Mouse (Mus musculus) embryonic facial prominence, embryonic 15.5 days (tissue): ENCODE data around the gene Dnajc16. TPM values are rescaled to one million over a fixed set of nuclear protein-coding genes. Genes with fewer than 3 reads are reported as not detected.
"Not testable (repeated sequence)": the region's sequence is repeated elsewhere in the genome, so short reads cannot be mapped to it uniquely, and the experiment has no call there.

ENCODE experiments used
- ATAC-seq: fragments of 200-750 bp; cut with Nextera tagmentation; 2 replicates; pipeline ENCODE4 v1.8.0; 2017; ENCODE audit warnings: low read depth, moderate TSS enrichment; ENCODE audit not compliant: insufficient number of reproducible peaks, low FRiP score, low TSS enrichment
- H3K27ac ChIP-seq: fragments of 300-500 bp; sonication (generic); replicated peaks from 2 replicates; pipeline ENCODE4 v1.5.1; 2015; ENCODE audit warnings: mild to moderate bottlenecking, inconsistent platforms
- H3K27me3 ChIP-seq: fragments of 300-500 bp; sonication (generic); 2 replicates; pipeline ENCODE4 v1.6.1; 2015; ENCODE audit warnings: inconsistent platforms
- H3K36me3 ChIP-seq: fragments of 300-500 bp; sonication (generic); 2 replicates; pipeline ENCODE4 v1.6.1; 2015; ENCODE audit warnings: mild to moderate bottlenecking, inconsistent platforms
- H3K4me1 ChIP-seq: fragments of 300-500 bp; sonication (generic); 2 replicates; pipeline ENCODE4 v1.6.1; 2015; ENCODE audit warnings: inconsistent platforms
- H3K4me2 ChIP-seq: fragments of 300-500 bp; sonication (generic); replicated peaks from 2 replicates; pipeline ENCODE4 v1.6.1; 2015; ENCODE audit warnings: mild to moderate bottlenecking, inconsistent platforms
- H3K4me3 ChIP-seq: fragments of 300-500 bp; sonication (generic); replicated peaks from 2 replicates; pipeline ENCODE4 v1.5.1; 2015; ENCODE audit warnings: mild to moderate bottlenecking, inconsistent platforms
- H3K9ac ChIP-seq: fragments of 300-500 bp; sonication (generic); 2 replicates; pipeline ENCODE4 v1.6.1; 2015; ENCODE audit warnings: inconsistent platforms
- H3K9me3 ChIP-seq: fragments of 300-500 bp; sonication (generic); replicated peaks from 2 replicates; pipeline ENCODE4 v1.6.1; 2016; ENCODE audit warnings: inconsistent platforms
- WGBS: fragments of 180-500 bp; shearing (Covaris S2); methylation state at CpG from one replicate; pipeline ENCODE4 v1.1.7; 2015; 5-methylcytosine and 5-hydroxymethylcytosine counted together
- polyA plus RNA-seq: library from polyadenylated mRNA; unstranded; fragments of >200 nt; fragmentation: Nextera tagmentation; extraction: Ambion mirVana; gene quantifications from 2 replicates; pipeline ENCODE4 v1.2.1, GENCODE M21; 2015

The Dnajc16 gene
- polyA plus RNA-seq, 1 experiment from 2014 or later: 5.0 TPM

DNA sequence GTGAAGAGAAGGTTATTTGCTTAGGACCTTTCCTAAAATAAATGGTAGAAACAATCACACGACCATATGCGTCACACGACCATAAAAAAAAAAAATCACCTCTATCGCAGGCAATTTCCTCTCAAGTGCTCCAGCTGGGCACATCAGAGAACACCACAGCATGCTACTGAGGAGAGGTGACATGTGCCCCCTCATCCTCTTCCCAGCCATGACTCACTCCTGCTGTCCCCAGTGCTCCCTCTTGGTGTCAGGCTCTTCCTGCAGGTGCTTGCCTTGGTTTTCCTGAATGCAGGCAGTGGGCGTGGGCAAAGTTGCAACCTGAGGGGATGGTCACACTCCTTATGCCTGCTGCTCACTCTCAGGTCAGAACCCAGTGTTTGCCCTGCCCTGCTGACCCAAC lies 5.9 kb downstream of the Dnajc16 start:
- no peaks in the 10 kb centered on the region for H3K9me3 ChIP-seq
- H3K36me3 ChIP-seq: peaks cover 64% of the 10 kb centered on the region
- H3K4me2 ChIP-seq: no peak overlapping the region
- ATAC-seq: no peak
- no peaks in the 10 kb centered on the region for H3K27me3 ChIP-seq
- no peak overlapping the region for H3K27ac ChIP-seq
- H3K4me3 ChIP-seq: no peak overlapping the region
- 86% methylated on average over 5 of the region's 5 CpGs for WGBS
- no peak overlapping the region for H3K9ac ChIP-seq
- H3K4me1 ChIP-seq: peaks cover 7% of the 10 kb centered on the region

DNA sequence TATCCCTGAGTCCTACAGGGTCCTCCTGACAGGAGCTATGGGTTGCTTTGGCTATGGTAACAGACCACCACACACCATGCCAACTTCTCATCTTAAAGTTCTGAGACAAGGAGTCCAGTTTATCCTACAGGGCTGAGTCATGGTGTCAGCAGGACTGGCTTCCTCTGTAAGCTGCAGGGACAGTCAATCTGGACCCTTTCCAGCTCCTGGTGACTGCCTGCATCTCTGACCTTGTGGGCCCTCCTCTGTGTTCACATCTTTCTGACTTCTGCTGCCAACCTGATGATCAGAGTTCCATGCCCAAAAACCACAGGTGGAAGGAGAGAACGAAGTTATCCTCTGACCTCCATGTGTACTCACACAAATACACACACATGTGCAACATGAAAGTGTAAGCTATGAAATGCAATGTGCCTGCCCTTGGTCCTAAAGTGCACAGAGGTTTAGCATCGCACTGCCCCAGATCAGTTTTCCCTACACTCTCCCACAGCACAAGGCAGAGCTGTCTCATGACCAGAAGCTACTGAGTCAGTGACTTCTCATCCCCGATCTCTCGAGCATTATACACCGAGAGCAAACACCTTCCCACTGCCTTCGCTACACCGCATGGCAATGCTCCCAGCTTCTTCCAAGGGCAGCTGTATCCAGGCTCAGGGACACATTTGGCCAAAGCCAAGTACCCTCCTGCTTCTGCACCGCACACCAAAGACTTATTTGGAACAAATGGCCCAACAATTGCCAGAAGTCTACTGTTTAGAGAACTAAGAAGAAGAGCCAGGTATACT lies 9.3 kb downstream of the Dnajc16 start:
- H3K9ac ChIP-seq: no peak overlapping the region
- no peak for ATAC-seq
- no peaks in the 10 kb centered on the region for H3K9me3 ChIP-seq
- no peak overlapping the region for H3K4me2 ChIP-seq
- no peaks in the 10 kb centered on the region for H3K27me3 ChIP-seq
- no peaks in the 10 kb centered on the region for H3K4me1 ChIP-seq
- H3K36me3 ChIP-seq: peaks cover 92% of the 10 kb centered on the region
- no peak overlapping the region for H3K27ac ChIP-seq
- no peak overlapping the region for H3K4me3 ChIP-seq
- 95% methylated on average over 8 of the region's 8 CpGs for WGBS

- Histone ChIP-seq H3K27me3 (no peaks in the 10 kb centered on the region), H3K9me3 (no peaks in the 10 kb centered on the region), H3K4me1 (no peaks in the 10 kb centered on the region), H3K4me3 (no peak overlapping the region), H3K27ac (no peak overlapping the region), H3K36me3 (peaks cover 93% of the 10 kb centered on the region), H3K9ac (no peak overlapping the region), H3K4me2 (no peak overlapping the region)
- 97% methylated on average over 8 of the region's 8 CpGs for WGBS
- no peak for ATAC-seq
Observed at GRCm38 (mm10) chr4:141779828-141780227, 10.9 kb downstream of the Dnajc16 start.

DNA sequence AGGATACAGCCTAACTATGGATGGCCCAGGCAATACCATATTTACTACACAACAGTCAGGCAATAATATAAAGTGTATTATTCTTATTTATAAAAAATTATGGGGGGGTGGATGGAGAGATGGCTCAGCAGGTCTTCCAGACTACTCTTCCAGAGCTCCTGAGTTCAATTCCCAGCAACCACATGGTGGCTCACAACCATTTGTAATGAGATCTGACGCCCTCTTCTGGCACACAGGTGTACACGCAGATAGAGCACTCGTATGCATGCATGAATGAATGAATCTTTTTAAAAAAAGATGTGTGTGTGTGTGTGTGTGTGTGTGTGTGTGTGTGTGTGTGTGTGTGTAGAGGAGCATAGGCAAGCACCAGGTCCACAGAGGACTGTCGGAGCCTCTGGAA lies 17.7 kb downstream of the Dnajc16 start:
- not testable (repeated sequence) for H3K9me3 ChIP-seq, H3K27me3 ChIP-seq, H3K4me2 ChIP-seq, ATAC-seq, H3K4me3 ChIP-seq, H3K27ac ChIP-seq, H3K4me1 ChIP-seq, H3K9ac ChIP-seq
- WGBS: 80% methylated on average over 4 of the region's 4 CpGs
- peaks cover 94% of the 10 kb centered on the region for H3K36me3 ChIP-seq

DNA sequence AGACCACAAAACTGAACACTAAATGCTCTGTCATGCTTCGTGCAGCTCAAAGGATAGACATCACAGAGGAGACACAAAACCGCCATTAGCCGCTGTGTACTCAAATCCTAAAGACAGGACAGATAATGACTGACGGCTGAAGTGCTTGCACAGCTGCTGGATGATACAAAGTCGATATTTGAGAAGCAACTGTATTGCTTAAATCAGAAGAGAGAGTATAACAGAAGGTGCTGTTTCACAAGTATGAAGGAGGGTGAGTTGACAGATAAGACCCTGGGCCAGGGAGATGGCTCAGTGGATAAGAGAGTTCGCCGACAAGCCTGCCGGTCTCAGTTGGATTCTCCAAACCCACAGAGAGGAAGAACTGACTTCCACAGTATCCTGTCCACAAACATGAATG lies 18.9 kb downstream of the Dnajc16 start:
- Histone ChIP-seq H3K4me3 (no peak overlapping the region), H3K27ac (no peak overlapping the region), H3K36me3 (peaks cover 90% of the 10 kb centered on the region), H3K4me2 (no peak overlapping the region), H3K9me3 (no peaks in the 10 kb centered on the region), H3K4me1 (peaks cover 17% of the 10 kb centered on the region), H3K9ac (no peak overlapping the region), H3K27me3 (no peaks in the 10 kb centered on the region)
- 80% methylated on average over 8 of the region's 8 CpGs for WGBS
- ATAC-seq: no peak

DNA sequence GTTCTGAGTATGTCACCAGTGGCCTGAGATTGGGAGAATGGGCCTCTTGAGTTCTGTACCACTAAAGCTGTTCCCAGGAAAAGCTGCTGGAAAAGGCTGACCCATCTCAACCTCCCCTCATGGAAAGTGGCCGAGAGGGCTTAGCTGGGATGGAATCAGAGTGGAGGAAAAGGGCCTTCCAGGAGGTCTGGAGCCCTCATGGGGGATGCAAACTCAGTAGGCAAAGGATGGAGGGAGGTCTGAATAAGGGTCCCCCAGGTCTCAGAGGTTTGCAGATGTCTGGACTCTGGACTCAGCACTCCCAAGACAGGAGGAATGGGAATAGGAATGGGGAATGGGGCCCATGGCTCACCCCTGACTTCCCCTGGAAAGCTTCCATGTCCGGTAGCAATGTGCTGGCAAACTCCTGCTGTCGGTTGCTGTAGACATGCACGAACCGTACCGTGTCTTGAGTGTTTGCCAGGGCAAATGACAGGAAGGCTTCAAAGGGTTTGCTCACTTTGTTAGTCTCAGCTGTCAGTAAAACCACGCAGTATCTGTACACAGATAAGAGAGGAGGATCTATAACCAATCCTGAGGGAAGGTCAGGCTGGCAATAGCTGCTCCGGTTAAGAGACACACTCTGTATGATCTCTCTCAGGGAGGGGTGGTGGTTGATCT lies 21.1 kb downstream of the Dnajc16 start:
- 87% methylated on average over 8 of the region's 8 CpGs for WGBS
- H3K27me3 ChIP-seq: no peaks in the 10 kb centered on the region
- peaks cover 28% of the 10 kb centered on the region for H3K4me1 ChIP-seq
- peaks cover 82% of the 10 kb centered on the region for H3K36me3 ChIP-seq
- H3K4me2 ChIP-seq: no peak overlapping the region
- H3K9me3 ChIP-seq: no peaks in the 10 kb centered on the region
- no peak overlapping the region for H3K4me3 ChIP-seq
- no peak overlapping the region for H3K9ac ChIP-seq
- no peak overlapping the region for H3K27ac ChIP-seq
- no peak for ATAC-seq

DNA sequence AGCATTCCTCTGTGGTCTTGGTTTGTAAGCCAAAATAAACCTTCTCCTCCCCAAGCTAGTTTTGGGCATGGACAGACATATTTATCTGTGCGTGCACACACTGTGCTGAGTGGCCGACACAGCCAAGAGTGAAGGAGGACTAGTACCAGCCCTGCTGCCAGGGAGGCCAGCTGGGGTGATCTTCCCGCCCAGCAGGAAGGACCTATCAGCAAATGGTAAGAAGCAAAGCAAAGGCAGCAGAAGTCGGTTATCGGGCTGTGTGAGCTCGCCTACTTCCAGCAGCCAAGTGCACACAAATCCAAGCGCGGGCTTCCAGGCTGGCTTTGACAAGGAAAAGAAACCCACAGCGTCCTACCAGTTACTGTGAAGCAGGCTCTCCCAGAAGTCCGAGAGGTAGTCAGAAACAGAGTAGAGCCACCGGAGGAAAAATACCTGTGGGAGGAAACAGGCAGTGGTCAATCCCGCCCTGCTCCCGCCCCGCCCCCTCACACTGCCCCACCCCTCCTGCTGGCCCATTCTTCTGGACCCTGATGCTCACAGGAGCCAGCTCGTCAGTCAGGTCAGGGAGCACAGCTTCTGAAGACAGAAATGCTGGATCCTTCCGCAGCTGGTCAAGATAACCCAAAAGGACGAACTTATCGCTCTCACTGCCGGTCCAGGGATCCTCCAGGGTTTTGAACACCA lies 23.2 kb downstream of the Dnajc16 start:
- ATAC-seq: peak; percentile 86
- H3K4me1 ChIP-seq: peaks cover 28% of the 10 kb centered on the region
- H3K9me3 ChIP-seq: no peaks in the 10 kb centered on the region
- WGBS: 59% methylated on average over 19 of the region's 19 CpGs
- H3K4me3 ChIP-seq: no peak overlapping the region
- H3K27me3 ChIP-seq: no peaks in the 10 kb centered on the region
- peak overlapping the region; percentile 94 for H3K27ac ChIP-seq
- H3K4me2 ChIP-seq: peak overlapping the region; percentile 32
- H3K36me3 ChIP-seq: peaks cover 82% of the 10 kb centered on the region
- H3K9ac ChIP-seq: no peak overlapping the region

- no peak overlapping the region for H3K9ac ChIP-seq
- 26% methylated on average over 19 of the region's 19 CpGs for WGBS
- no peak overlapping the region for H3K4me3 ChIP-seq
- ATAC-seq: peak; percentile 84
- H3K27ac ChIP-seq: peak overlapping the region; percentile 94
- H3K4me2 ChIP-seq: peak overlapping the region; percentile 32
- H3K4me1 ChIP-seq: peaks cover 28% of the 10 kb centered on the region
- H3K36me3 ChIP-seq: peaks cover 82% of the 10 kb centered on the region
- no peaks in the 10 kb centered on the region for H3K27me3 ChIP-seq
- no peaks in the 10 kb centered on the region for H3K9me3 ChIP-seq
Observed at GRCm38 (mm10) chr4:141766668-141767352, 23.9 kb downstream of the Dnajc16 start.

DNA sequence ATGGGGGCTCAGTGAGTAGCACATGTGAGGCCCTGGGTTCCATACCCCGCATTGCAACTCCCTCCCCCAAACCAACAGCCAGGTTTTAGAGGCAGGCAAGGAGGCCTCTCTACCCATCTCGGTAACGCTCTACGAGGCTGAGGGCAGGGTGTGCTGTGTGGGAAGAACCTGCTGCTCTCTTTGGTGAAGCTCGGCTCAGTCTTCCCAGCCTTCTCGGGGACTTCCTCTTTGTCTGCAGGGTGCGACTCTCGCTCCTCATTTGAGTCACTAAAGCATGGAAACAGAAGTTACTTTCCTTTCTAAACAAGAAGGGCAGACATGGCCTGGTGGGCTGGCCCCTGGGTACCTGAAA lies 24.4 kb downstream of the Dnajc16 start:
- H3K27ac ChIP-seq: peak overlapping the region; percentile 94
- ATAC-seq: no peak
- H3K9me3 ChIP-seq: no peaks in the 10 kb centered on the region
- peaks cover 82% of the 10 kb centered on the region for H3K36me3 ChIP-seq
- H3K4me2 ChIP-seq: peak overlapping the region; percentile 32
- H3K4me1 ChIP-seq: peaks cover 28% of the 10 kb centered on the region
- H3K4me3 ChIP-seq: no peak overlapping the region
- no peak overlapping the region for H3K9ac ChIP-seq
- no peaks in the 10 kb centered on the region for H3K27me3 ChIP-seq
- 58% methylated on average over 8 of the region's 8 CpGs for WGBS

DNA sequence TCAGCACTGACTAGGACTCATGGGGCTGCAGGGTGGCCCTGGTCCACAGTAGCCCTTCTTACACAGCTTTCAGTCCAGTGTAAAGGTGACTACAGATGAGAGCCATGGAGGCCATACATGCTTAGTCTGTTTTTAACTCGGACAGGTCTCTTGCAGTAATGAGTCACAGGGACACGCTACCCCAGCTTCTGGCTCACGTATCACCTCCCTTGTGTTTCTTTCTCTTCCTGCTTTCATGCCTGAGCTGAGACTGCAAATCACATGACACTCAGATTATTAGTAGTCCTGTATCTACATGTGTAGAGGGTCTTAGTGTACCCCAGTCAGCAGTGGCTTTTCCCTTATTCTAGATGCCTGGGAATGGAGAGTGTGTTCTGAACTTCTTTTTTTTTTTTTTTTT lies 25.7 kb downstream of the Dnajc16 start:
- 86% methylated on average over 3 of the region's 3 CpGs for WGBS
- peaks cover 75% of the 10 kb centered on the region for H3K36me3 ChIP-seq

GRCm38 (mm10) chr4:141763476-141763875 lies 27.3 kb downstream of the Dnajc16 start:
- Histone ChIP-seq H3K9me3 (no peaks in the 10 kb centered on the region), H3K4me2 (no peak overlapping the region), H3K9ac (no peak overlapping the region), H3K4me3 (no peak overlapping the region), H3K36me3 (peaks cover 60% of the 10 kb centered on the region), H3K27ac (no peak overlapping the region), H3K4me1 (peaks cover 27% of the 10 kb centered on the region), H3K27me3 (no peaks in the 10 kb centered on the region)
- ATAC-seq: no peak
- WGBS: 90% methylated on average over 12 of the region's 12 CpGs

More for the DNA sequence above, 25.7 kb downstream of the Dnajc16 start:
- H3K4me3 ChIP-seq: no peak overlapping the region
- no peaks in the 10 kb centered on the region for H3K9me3 ChIP-seq
- ATAC-seq: no peak
- no peak overlapping the region for H3K27ac ChIP-seq
- peaks cover 28% of the 10 kb centered on the region for H3K4me1 ChIP-seq
- H3K27me3 ChIP-seq: no peaks in the 10 kb centered on the region
- H3K9ac ChIP-seq: no peak overlapping the region
- no peak overlapping the region for H3K4me2 ChIP-seq
